Mouse (Mus musculus) testis, adult 2 months (tissue): Measurements from ENCODE around the gene Lurap1. TPM values are rescaled to one million over a fixed set of nuclear protein-coding genes. Genes with fewer than 3 reads are reported as not detected.

ENCODE experiments used
- H3K27ac ChIP-seq: fragments of 200-500 bp; 2 replicates; pipeline ENCODE4 v1.5.1; 2012; ENCODE audit warnings: low read depth, low read length; ENCODE audit not compliant: control insufficient read depth, insufficient read depth
- H3K27me3 ChIP-seq: fragments of 200-500 bp; 2 replicates; pipeline ENCODE4 v1.6.1; 2012; ENCODE audit warnings: mild to moderate bottlenecking, low read length, moderate library complexity; ENCODE audit not compliant: control insufficient read depth, insufficient read depth
- H3K36me3 ChIP-seq: fragments of 200-500 bp; 2 replicates; pipeline ENCODE4 v1.6.1; 2012; ENCODE audit warnings: mild to moderate bottlenecking, low read length; ENCODE audit not compliant: control insufficient read depth, insufficient read depth
- H3K4me1 ChIP-seq: fragments of 200-500 bp; 2 replicates; pipeline ENCODE4 v1.6.1; 2012; ENCODE audit warnings: low read length; ENCODE audit not compliant: control insufficient read depth, insufficient read depth
- H3K4me3 ChIP-seq: fragments of 200-500 bp; 2 replicates; pipeline ENCODE4 v1.5.1; 2012; ENCODE audit warnings: low read depth, mild to moderate bottlenecking, low read length, moderate library complexity, mixed read lengths; ENCODE audit not compliant: control insufficient read depth
- CTCF ChIP-seq: fragments of 200-500 bp; IDR thresholded peaks from 2 replicates; pipeline ENCODE4 v1.5.1; 2012; ENCODE audit warnings: low read depth, mild to moderate bottlenecking, inconsistent platforms, low read length, moderate library complexity; ENCODE audit not compliant: control insufficient read depth, insufficient read depth, insufficient replicate concordance
- POLR2A ChIP-seq: fragments of 200-500 bp; IDR thresholded peaks from 2 replicates; pipeline ENCODE4 v1.6.1; 2012; ENCODE audit warnings: low read depth, mild to moderate bottlenecking, inconsistent platforms, low read length, moderate library complexity; ENCODE audit not compliant: control insufficient read depth
- polyA plus RNA-seq: library from polyadenylated mRNA; depleted of rRNA; stranded (reverse); fragments of >200 nt; gene quantifications from 2 replicates; pipeline ENCODE4 v1.2.3, GENCODE M21; 2012; rRNA removed

The Lurap1 gene
- polyA plus RNA-seq, 1 experiment = 30.3 TPM

- Histone ChIP-seq H3K27ac (no peak overlapping the region), H3K4me3 (no peak overlapping the region), H3K36me3 (peaks cover 4% of the 10 kb centered on the region), H3K4me1 (no peaks in the 10 kb centered on the region), H3K27me3 (no peaks in the 10 kb centered on the region)
- TF ChIP-seq CTCF = 0 out of 2 replicates have a peak, but pooled peaks have one; percentile 0
- TF ChIP-seq POLR2A = no peak
Observed at GRCm38 (mm10) chr4:116097211-116097610, 53.9 kb downstream of the Lurap1 start.

GRCm38 (mm10) chr4:116096291-116096690, 54.8 kb downstream of the Lurap1 start:
- H3K27me3 ChIP-seq = no peaks in the 10 kb centered on the region

GRCm38 (mm10) chr4:116088510-116089249, 62.5 kb downstream of the Lurap1 start:
- H3K27ac ChIP-seq = no peak overlapping the region
- no peak overlapping the region for H3K4me3 ChIP-seq
- no peak for TF ChIP-seq CTCF
- TF ChIP-seq POLR2A = no peak
- no peaks in the 10 kb centered on the region for H3K27me3 ChIP-seq
- H3K4me1 ChIP-seq = no peaks in the 10 kb centered on the region
- H3K36me3 ChIP-seq = peaks cover 2% of the 10 kb centered on the region; the same call in 1 of the 2 replicates

More at GRCm38 (mm10) chr4:116096291-116096690, 54.8 kb downstream of the Lurap1 start:
- Histone ChIP-seq H3K4me3 (no peak overlapping the region), H3K4me1 (no peaks in the 10 kb centered on the region), H3K27ac (no peak overlapping the region), H3K36me3 (peaks cover 4% of the 10 kb centered on the region)
- TF ChIP-seq CTCF (no peak), POLR2A (no peak)

Other genes with a start within 250 kb of the Lurap1 start
- gene Dmbx1, start 211.4 kb downstream of the Lurap1 start, polyA plus RNA-seq = 0.08 and 0.25 TPM in 2 replicates
- 31.6 and 32.2 TPM in 2 replicates for gene Faah, start 133.4 kb downstream of the Lurap1 start, polyA plus RNA-seq
- 193 and 263 TPM in 2 replicates for gene Nsun4, start 97.5 kb downstream of the Lurap1 start, polyA plus RNA-seq
- gene Uqcrh, start 76.3 kb downstream of the Lurap1 start, polyA plus RNA-seq = 108 and 112 TPM in 2 replicates
- 122 and 128 TPM in 2 replicates for gene Lrrc41, start 76.1 kb downstream of the Lurap1 start, polyA plus RNA-seq
- gene Rad54l, start 27.6 kb downstream of the Lurap1 start, polyA plus RNA-seq = 5.3 and 6.0 TPM in 2 replicates
- gene Pomgnt1, start 27.5 kb downstream of the Lurap1 start, polyA plus RNA-seq = 111 and 113 TPM in 2 replicates
- gene Tspan1, start 16.3 kb upstream of the Lurap1 start, polyA plus RNA-seq = 4.3 TPM in 2 replicates
- gene 1700042G07Rik, start 22.0 kb upstream of the Lurap1 start, polyA plus RNA-seq = 696 and 816 TPM in 2 replicates
- gene Gm49337, start 22.0 kb upstream of the Lurap1 start, polyA plus RNA-seq = not detected in 2 replicates
- gene Pik3r3, start 70.3 kb upstream of the Lurap1 start, polyA plus RNA-seq = 46.5 TPM in 2 replicates